Mouse (Mus musculus) stomach, postnatal 0 days (tissue): ENCODE data around the gene Abcc6. TPM values are rescaled to one million over a fixed set of nuclear protein-coding genes. Genes with fewer than 3 reads are reported as not detected.
A peak's percentile ranks its signal among the peaks of the same experiment; 100 is the strongest.

Source experiments
- ATAC-seq: fragments of 200-750 bp; cut with Nextera tagmentation; 2 replicates; pipeline ENCODE4 v1.8.0; 2017; ENCODE audit not compliant: low FRiP score, low TSS enrichment
- DNase-seq: peaks from one replicate; pipeline ENCODE4 v3.0.0-alpha.2; 2016; ENCODE audit warnings: low spot score
- H3K27ac ChIP-seq: fragments of 300-500 bp; sonication (generic); replicated peaks from 2 replicates; pipeline ENCODE4 v1.5.1; 2014; ENCODE audit warnings: mild to moderate bottlenecking, control low read depth
- H3K27me3 ChIP-seq: fragments of 300-500 bp; sonication (generic); 2 replicates; pipeline ENCODE4 v1.6.1; 2014; ENCODE audit warnings: low read length; ENCODE audit not compliant: control insufficient read depth, insufficient read depth
- H3K36me3 ChIP-seq: fragments of 300-500 bp; sonication (generic); 2 replicates; pipeline ENCODE4 v1.6.1; 2014; ENCODE audit warnings: low read length, mixed read lengths; ENCODE audit not compliant: control insufficient read depth, insufficient read depth
- H3K4me1 ChIP-seq: fragments of 300-500 bp; sonication (generic); replicated peaks from 2 replicates; pipeline ENCODE4 v1.6.1; 2014; ENCODE audit warnings: antibody characterized with exemption; ENCODE audit not compliant: control insufficient read depth, insufficient read depth
- H3K4me2 ChIP-seq: fragments of 300-500 bp; sonication (generic); replicated peaks from 2 replicates; pipeline ENCODE4 v1.6.1; 2014; ENCODE audit warnings: low read depth, mild to moderate bottlenecking, control low read depth, moderate library complexity
- H3K4me3 ChIP-seq: fragments of 300-500 bp; sonication (generic); 2 replicates; pipeline ENCODE4 v1.5.1; 2014; ENCODE audit warnings: low read depth, low read length, control low read depth
- H3K9ac ChIP-seq: fragments of 300-500 bp; sonication (generic); 2 replicates; pipeline ENCODE4 v1.6.1; 2014; ENCODE audit warnings: mild to moderate bottlenecking, low read length, control low read depth, mixed read lengths
- H3K9me3 ChIP-seq: fragments of 300-500 bp; sonication (generic); 2 replicates; pipeline ENCODE4 v1.6.1; 2016; ENCODE audit warnings: low read length; ENCODE audit not compliant: control insufficient read depth
- CTCF ChIP-seq: IDR thresholded peaks from 2 replicates; pipeline ENCODE4 v1.5.1; 2016; ENCODE audit warnings: antibody characterized with exemption, low read depth, mild to moderate bottlenecking, moderate library complexity
- EP300 ChIP-seq: optimal IDR thresholded peaks from 2 replicates; pipeline ENCODE3; 2016; ENCODE audit warnings: antibody characterized with exemption
- WGBS: fragments of 180-500 bp; shearing (Covaris S2); extraction: QIAGEN DNeasy Blood & Tissue Kit; methylation state at CpG from one replicate; pipeline ENCODE4 v1.1.7; 2014; 5-methylcytosine and 5-hydroxymethylcytosine counted together
- polyA plus RNA-seq: library from polyadenylated mRNA; unstranded; fragments of >200 nt; fragmentation: Nextera tagmentation; extraction: Ambion mirVana; gene quantifications from 2 replicates; pipeline ENCODE4 v1.2.1, GENCODE M21; 2015

Gene Abcc6
- polyA plus RNA-seq, 1 experiment from 2014 or later, result 0.44 TPM

- 65% methylated on average over 6 of the region's 6 CpGs for WGBS
- H3K4me3 ChIP-seq, result no peak overlapping the region
- ATAC-seq (no peak), DNase-seq (no peak)
- no peaks in the 10 kb centered on the region for H3K9me3 ChIP-seq
- no peaks in the 10 kb centered on the region for H3K4me1 ChIP-seq
- no peaks in the 10 kb centered on the region for H3K27me3 ChIP-seq
- no peak overlapping the region for H3K4me2 ChIP-seq
- TF ChIP-seq CTCF (peak; percentile 34), EP300 (no peak)
- no peaks in the 10 kb centered on the region for H3K36me3 ChIP-seq
- H3K27ac ChIP-seq, result no peak overlapping the region
- H3K9ac ChIP-seq, result no peak overlapping the region
These were observed 55.6 kb downstream of the Abcc6 start for GRCm38 (mm10) chr7:45974512-45974911.

GRCm38 (mm10) chr7:45974103-45974502, 56.0 kb downstream of the Abcc6 start:
- H3K9ac ChIP-seq, result no peak overlapping the region
- TF ChIP-seq EP300, result no peak
- TF ChIP-seq CTCF, result no peak
- no peaks in the 10 kb centered on the region for H3K27me3 ChIP-seq
- H3K4me2 ChIP-seq, result no peak overlapping the region
- WGBS, result 44% methylated on average over 6 of the region's 6 CpGs
- H3K27ac ChIP-seq, result no peak overlapping the region
- no peaks in the 10 kb centered on the region for H3K36me3 ChIP-seq
- no peak for DNase-seq
- H3K4me3 ChIP-seq, result no peak overlapping the region
- no peaks in the 10 kb centered on the region for H3K9me3 ChIP-seq
- ATAC-seq, result no peak
- no peaks in the 10 kb centered on the region for H3K4me1 ChIP-seq

- WGBS, result 76% methylated on average over 6 of the region's 6 CpGs
- H3K9ac ChIP-seq, result no peak overlapping the region
- H3K27me3 ChIP-seq, result no peaks in the 10 kb centered on the region
- no peaks in the 10 kb centered on the region for H3K9me3 ChIP-seq
- no peak overlapping the region for H3K27ac ChIP-seq
- ATAC-seq, result no peak; the same call in 1 of the 2 replicates
- DNase-seq, result no peak
- H3K36me3 ChIP-seq, result no peaks in the 10 kb centered on the region
- no peaks in the 10 kb centered on the region for H3K4me1 ChIP-seq
- TF ChIP-seq CTCF, result no peak
- no peak for TF ChIP-seq EP300
- no peak overlapping the region for H3K4me2 ChIP-seq
- no peak overlapping the region for H3K4me3 ChIP-seq
These were observed 56.8 kb downstream of the Abcc6 start for GRCm38 (mm10) chr7:45973271-45973687.

- no peak for ATAC-seq
- H3K36me3 ChIP-seq, result no peaks in the 10 kb centered on the region
- no peak overlapping the region for H3K4me2 ChIP-seq
- no peaks in the 10 kb centered on the region for H3K4me1 ChIP-seq
- no peak overlapping the region for H3K9ac ChIP-seq
- H3K9me3 ChIP-seq, result no peaks in the 10 kb centered on the region
- H3K4me3 ChIP-seq, result no peak overlapping the region
- no peak for TF ChIP-seq CTCF
- no peak for TF ChIP-seq EP300
- WGBS, result 76% methylated on average over 11 of the region's 11 CpGs
- no peaks in the 10 kb centered on the region for H3K27me3 ChIP-seq
- no peak overlapping the region for H3K27ac ChIP-seq
- no peak for DNase-seq
These were observed 58.0 kb downstream of the Abcc6 start for GRCm38 (mm10) chr7:45971831-45972723.

- H3K9me3 ChIP-seq, result no peaks in the 10 kb centered on the region
- TF ChIP-seq CTCF (no peak), EP300 (no peak)
- DNase-seq, result no peak
- no peak overlapping the region for H3K9ac ChIP-seq
- no peak overlapping the region for H3K4me3 ChIP-seq
- H3K27ac ChIP-seq, result no peak overlapping the region
- no peaks in the 10 kb centered on the region for H3K27me3 ChIP-seq
- H3K36me3 ChIP-seq, result no peaks in the 10 kb centered on the region
- WGBS, result 54% methylated on average over 4 of the region's 4 CpGs
- no peak overlapping the region for H3K4me2 ChIP-seq
- no peaks in the 10 kb centered on the region for H3K4me1 ChIP-seq
- ATAC-seq, result no peak
These were observed 73.5 kb downstream of the Abcc6 start for GRCm38 (mm10) chr7:45956611-45957010.

GRCm38 (mm10) chr7:45949061-45949460, 81.0 kb downstream of the Abcc6 start:
- Histone ChIP-seq H3K9ac (no peak overlapping the region), H3K27me3 (no peaks in the 10 kb centered on the region), H3K4me1 (no peaks in the 10 kb centered on the region), H3K36me3 (no peaks in the 10 kb centered on the region), H3K4me2 (no peak overlapping the region), H3K4me3 (no peak overlapping the region), H3K27ac (no peak overlapping the region), H3K9me3 (no peaks in the 10 kb centered on the region)
- TF ChIP-seq CTCF, result no peak
- TF ChIP-seq EP300, result no peak
- DNase-seq (no peak), ATAC-seq (no peak)
- WGBS, result 71% methylated on average over 4 of the region's 4 CpGs
